Mouse (Mus musculus) ES-E14 (cell line): ENCODE measurements at regions not wholly inside any gene's neighbourhood (a gene's known extent, or its start where the extent isn't known, plus 50 kb on each side); places are given as distances from the start of the nearest gene placed in this dataset.

Source experiments
- DNase-seq: peaks from one replicate; pipeline ENCODE4 v3.0.0-alpha.2; 2013; ENCODE audit warnings: low read depth, low spot score
- H3K27ac ChIP-seq: 2 replicates; pipeline ENCODE4 v1.5.1; 2012; ENCODE audit warnings: low read depth, mild to moderate bottlenecking, low read length, moderate library complexity, mixed read lengths; ENCODE audit not compliant: poor library complexity, insufficient read depth, severe bottlenecking
- H3K36me3 ChIP-seq: 2 replicates; pipeline ENCODE4 v1.6.1; 2012; ENCODE audit warnings: mild to moderate bottlenecking, low read length, moderate library complexity, mixed read lengths; ENCODE audit not compliant: control insufficient read depth, poor library complexity, insufficient read depth, severe bottlenecking
- H3K4me1 ChIP-seq, 2 experiments: fragments of 150-350 bp in 1 of 2; sonication (generic) in 1 of 2; 2 replicates each; pipeline ENCODE4 v1.6.1; 2012; ENCODE audit warnings: low read length in 2 of 2, mild to moderate bottlenecking in 1 of 2, mixed read lengths in 1 of 2; ENCODE audit not compliant: control insufficient read depth in 2 of 2, insufficient read depth in 2 of 2, poor library complexity in 1 of 2
- H3K4me3 ChIP-seq, 2 experiments: fragments of 150-350 bp in 1 of 2; sonication (generic) in 1 of 2; 2 replicates each; pipeline ENCODE4 v1.5.1; 2012; ENCODE audit warnings: low read length in 2 of 2, low read depth in 1 of 2, mild to moderate bottlenecking in 1 of 2, mixed read lengths in 1 of 2; ENCODE audit not compliant: insufficient read depth in 1 of 2, poor library complexity in 1 of 2, severe bottlenecking in 1 of 2
- H3K9ac ChIP-seq: 2 replicates; pipeline ENCODE4 v1.6.1; 2012; ENCODE audit warnings: low read depth, mild to moderate bottlenecking, low read length, mixed read lengths; ENCODE audit not compliant: poor library complexity, insufficient read depth, severe bottlenecking
- H3K9me3 ChIP-seq: fragments of 150-350 bp; sonication (generic); 2 replicates; pipeline ENCODE4 v1.6.1; 2012; ENCODE audit warnings: low read depth, mild to moderate bottlenecking, low read length; ENCODE audit not compliant: control insufficient read depth, insufficient read depth
- CHD2 ChIP-seq: IDR thresholded peaks from 2 replicates; pipeline ENCODE4 v1.6.1; 2014; ENCODE audit warnings: mild to moderate bottlenecking, low read depth, low read length, inconsistent platforms
- HCFC1 ChIP-seq: IDR thresholded peaks from 2 replicates; pipeline ENCODE4 v1.6.1; 2012; ENCODE audit warnings: low read length, inconsistent platforms, borderline replicate concordance; ENCODE audit not compliant: insufficient read depth
- MAFK ChIP-seq: IDR thresholded peaks from 2 replicates; pipeline ENCODE4 v1.6.1; 2014; ENCODE audit warnings: mild to moderate bottlenecking, low read depth, low read length, inconsistent platforms; ENCODE audit not compliant: insufficient read depth
- ZC3H11A ChIP-seq: IDR thresholded peaks from 2 replicates; pipeline ENCODE4 v1.6.1; 2012; ENCODE audit warnings: low read depth, mild to moderate bottlenecking, inconsistent platforms, low read length, borderline replicate concordance
- ZNF384 ChIP-seq: IDR thresholded peaks from 2 replicates; pipeline ENCODE4 v1.6.1; 2012; ENCODE audit warnings: low read depth, low read length, inconsistent platforms
- in situ Hi-C, 2 experiments: fragments of 600-800 bp; cut with MboI; formaldehyde crosslinking; loops; one replicate each; pipeline ENCODE4 v1.15.1; 2025; ENCODE audit warnings: low sequenced_read_pairs in 2 of 2, inconsistent platforms in 1 of 2; ENCODE audit not compliant: unreplicated experiment in 2 of 2

GRCm38 (mm10) chr17:44336842-44337241 is 148.5 kb downstream of the Clic5 start:
- no peak overlapping the region for H3K27ac ChIP-seq

GRCm38 (mm10) chr17:44337253-44337652 is 148.9 kb downstream of the Clic5 start:
- H3K9me3 ChIP-seq: no peaks in the 10 kb centered on the region
- no peak for TF ChIP-seq HCFC1
- TF ChIP-seq ZC3H11A: no peak
- no peak for TF ChIP-seq ZNF384
- no peak for TF ChIP-seq MAFK
- TF ChIP-seq CHD2: no peak
- H3K4me3 ChIP-seq: no peak overlapping the region
- no peak overlapping the region for H3K9ac ChIP-seq
- DNase-seq: no peak
- no peak overlapping the region for H3K27ac ChIP-seq
- no peaks in the 10 kb centered on the region for H3K36me3 ChIP-seq
- H3K4me1 ChIP-seq: no peaks in the 10 kb centered on the region
- in situ Hi-C loops: no loop called here

More at GRCm38 (mm10) chr17:44336842-44337241, 148.5 kb downstream of the Clic5 start:
- Histone ChIP-seq H3K36me3 (no peaks in the 10 kb centered on the region), H3K9me3 (no peaks in the 10 kb centered on the region), H3K9ac (no peak overlapping the region), H3K4me1 (no peaks in the 10 kb centered on the region), H3K4me3 (no peak overlapping the region)
- in situ Hi-C loops: no loop called here
- TF ChIP-seq MAFK (peak; percentile 86), CHD2 (no peak)
- no peak for DNase-seq

GRCm38 (mm10) chr17:44344542-44344941 is 156.2 kb downstream of the Clic5 start:
- H3K27ac ChIP-seq: no peak overlapping the region
- in situ Hi-C loops: no loop called here
- H3K4me1 ChIP-seq: no peaks in the 10 kb centered on the region
- H3K9ac ChIP-seq: no peak overlapping the region
- TF ChIP-seq ZNF384 (no peak), HCFC1 (no peak), CHD2 (no peak), ZC3H11A (no peak), MAFK (no peak)
- no peak for DNase-seq
- H3K36me3 ChIP-seq: no peaks in the 10 kb centered on the region
- H3K9me3 ChIP-seq: no peaks in the 10 kb centered on the region
- no peak overlapping the region for H3K4me3 ChIP-seq

- H3K9me3 ChIP-seq: no peaks in the 10 kb centered on the region
- no peak overlapping the region for H3K4me3 ChIP-seq
- TF ChIP-seq MAFK: no peak
- TF ChIP-seq ZNF384: no peak
- TF ChIP-seq CHD2: no peak
- TF ChIP-seq HCFC1: no peak
- TF ChIP-seq ZC3H11A: no peak
- no peaks in the 10 kb centered on the region for H3K4me1 ChIP-seq
- DNase-seq: no peak
- H3K36me3 ChIP-seq: no peaks in the 10 kb centered on the region
- in situ Hi-C loops: no loop called here
- H3K27ac ChIP-seq: no peak overlapping the region
- H3K9ac ChIP-seq: no peak overlapping the region
Observed at GRCm38 (mm10) chr17:44345374-44345773, 157.0 kb downstream of the Clic5 start.

- Histone ChIP-seq H3K9ac (no peak overlapping the region), H3K4me3 (no peak overlapping the region), H3K36me3 (no peaks in the 10 kb centered on the region), H3K4me1 (0 out of 4 replicates have a peak, but pooled peaks cover 0 to 2% of the 10 kb centered on the region in 2 experiments), H3K27ac (no peak overlapping the region), H3K9me3 (no peaks in the 10 kb centered on the region)
- TF ChIP-seq ZNF384 (no peak), ZC3H11A (no peak), MAFK (no peak), HCFC1 (no peak), CHD2 (no peak)
- DNase-seq: no peak
- in situ Hi-C loops: no loop called here
Observed at GRCm38 (mm10) chr17:44350201-44350948, 162.0 kb downstream of the Clic5 start.
